Mouse (Mus musculus): ENCODE measurements around the gene Ppp2r1b.

DNA sequence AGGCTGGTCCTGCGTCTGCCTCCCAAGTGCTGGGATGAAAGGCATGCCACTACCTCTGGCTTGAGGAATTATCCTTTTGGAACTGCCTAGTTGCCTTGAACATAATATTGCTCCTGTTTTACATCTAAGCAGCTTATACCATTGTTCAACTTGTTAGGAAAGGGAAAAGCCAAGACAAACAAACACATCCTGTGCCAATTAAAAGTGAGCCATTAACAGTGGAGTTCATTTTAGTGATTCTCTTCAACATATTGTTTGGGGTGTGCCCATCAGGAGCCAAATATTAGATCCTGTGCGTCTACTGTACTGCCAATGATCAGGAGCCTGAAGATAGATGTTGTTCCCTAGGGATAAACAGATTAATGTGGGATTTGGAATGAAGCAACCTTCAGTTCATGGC lies 37.1 kb downstream of the Ppp2r1b start:
- no peak for TF ChIP-seq MYOG (IDR thresholded peaks at IDR 0.05; ENCODE audit: control insufficient read depth in 1 of 3, insufficient read depth in 1 of 3, insufficient read length in 2 of 3, low read depth in 2 of 3)
- no peak for TF ChIP-seq POLR2A (IDR thresholded peaks at IDR 0.05; ENCODE audit: insufficient read length, low read depth)
- no peak for TF ChIP-seq USF1 (IDR thresholded peaks at IDR 0.05; ENCODE audit: low read depth)
- no peak for TF ChIP-seq TCF3 (IDR thresholded peaks at IDR 0.05; ENCODE audit: insufficient read length, low read depth)
- TF ChIP-seq MAX (IDR thresholded peaks at IDR 0.05; ENCODE audit: low read depth) = no peak
- TF ChIP-seq POLR2AphosphoS2 (IDR thresholded peaks at IDR 0.05; ENCODE audit: insufficient read length, low read depth) = no peak
- TF ChIP-seq TCF12 (IDR thresholded peaks at IDR 0.05; ENCODE audit: insufficient read depth, poor library complexity, severe bottlenecking) = no peak
- TF ChIP-seq E2F4 (IDR thresholded peaks at IDR 0.05; ENCODE audit: insufficient read depth) = no peak
- TF ChIP-seq MYOD1 (IDR thresholded peaks at IDR 0.05; ENCODE audit: control insufficient read depth in 1 of 3, insufficient read length in 2 of 3, low read depth in 2 of 3) = no peak
- TF ChIP-seq CEBPB (IDR thresholded peaks at IDR 0.05; ENCODE audit: insufficient read depth, poor library complexity, severe bottlenecking) = no peak
- TF ChIP-seq REST (IDR thresholded peaks at IDR 0.05; ENCODE audit: insufficient read depth, insufficient read length) = no peak
- TF ChIP-seq SRF (IDR thresholded peaks at IDR 0.05; ENCODE audit: control insufficient read depth, insufficient read length, low read depth) = no peak
